11 mouse cellular contexts compared by ENCODE assay signal in genomic region chr3:51916902-51917301, GRCm38 (mm10).
DNase-seq lines count a peak whose midpoint lies in the region; ATAC-seq lines count a peak whose summit lies in the region.
"Had no signal": no experiment of that assay in that cellular context is flagged by ENCODE, and none has a peak within 500 bp of the region (broad histone marks: within the 10 kb centered on the region; RNA-seq: fewer than 3 reads in every experiment).

No protein-coding gene starts in this region.

- ATAC-seq in hindbrain, embryonic 15.5 days (ENCODE audit: low FRiP score, low read depth) = 0 out of 2 replicates have a peak, but pooled peaks have one; percentile 28
- no peak for ATAC-seq in hindbrain, embryonic 14.5 days (ENCODE audit: low FRiP score)
- 0 out of 2 replicates have a peak, but pooled peaks have one; percentile 16 for ATAC-seq in midbrain, embryonic 12.5 days (ENCODE audit: low FRiP score, low read depth)
- 0 out of 2 replicates have a peak, but pooled peaks have one; percentile 44 for ATAC-seq in limb, embryonic 12.5 days (ENCODE audit: insufficient number of reproducible peaks, insufficient read depth, low FRiP score, low TSS enrichment, low read depth)
- ATAC-seq in stomach, embryonic 14.5 days (ENCODE audit: insufficient number of reproducible peaks, insufficient read depth, low FRiP score, low read depth) = peak; percentile 38; the same call in 1 of the 2 replicates
- ATAC-seq: forebrain, embryonic 13.5 days had no signal

- intact Hi-C loops in gastrocnemius, postnatal 14 days (cut with DNase I; ENCODE audit: low total_unique reads) = no loop called here

- H3K36me3 ChIP-seq in hindbrain, embryonic 15.5 days = no peaks in the 10 kb centered on the region
- no peaks in the 10 kb centered on the region for H3K36me3 ChIP-seq in hindbrain, embryonic 14.5 days (replicated peaks; ENCODE audit: control insufficient read depth, insufficient read depth)
- no peaks in the 10 kb centered on the region for H3K36me3 ChIP-seq in midbrain, embryonic 12.5 days
- H3K36me3 ChIP-seq in midbrain, embryonic 10.5 days = peaks cover 18% of the 10 kb centered on the region
- no peaks in the 10 kb centered on the region for H3K36me3 ChIP-seq in limb, embryonic 12.5 days
- H3K36me3 ChIP-seq in stomach, embryonic 14.5 days (ENCODE audit: control insufficient read depth, insufficient read depth, low read length) = no peaks in the 10 kb centered on the region

- H3K4me3 ChIP-seq in hindbrain, embryonic 15.5 days = no peak overlapping the region
- H3K4me3 ChIP-seq in hindbrain, embryonic 14.5 days (replicated peaks; ENCODE audit: low read length) = no peak overlapping the region
- no peak overlapping the region for H3K4me3 ChIP-seq in midbrain, embryonic 12.5 days
- H3K4me3 ChIP-seq in midbrain, embryonic 10.5 days = no peak overlapping the region
- no peak overlapping the region for H3K4me3 ChIP-seq in limb, embryonic 12.5 days (replicated peaks)
- H3K4me3 ChIP-seq in stomach, embryonic 14.5 days (ENCODE audit: low read depth, low read length) = no peak overlapping the region
- H3K4me3 ChIP-seq: forebrain, embryonic 13.5 days had no signal

- WGBS in hindbrain, embryonic 15.5 days = 78% methylated on average over 4 of the region's 4 CpGs
- WGBS in hindbrain, embryonic 14.5 days = 79% methylated on average over 4 of the region's 4 CpGs
- WGBS in midbrain, embryonic 12.5 days = 89% methylated on average over 4 of the region's 4 CpGs
- 94% methylated on average over 4 of the region's 4 CpGs for WGBS in midbrain, embryonic 10.5 days
- 77% methylated on average over 4 of the region's 4 CpGs for WGBS in limb, embryonic 12.5 days
- 68% methylated on average over 4 of the region's 4 CpGs for WGBS in stomach, embryonic 14.5 days

- H3K27me3 ChIP-seq in hindbrain, embryonic 15.5 days = no peaks in the 10 kb centered on the region
- no peaks in the 10 kb centered on the region for H3K27me3 ChIP-seq in hindbrain, embryonic 14.5 days (ENCODE audit: control insufficient read depth, insufficient read depth, low read length)
- H3K27me3 ChIP-seq in midbrain, embryonic 12.5 days = no peaks in the 10 kb centered on the region
- H3K27me3 ChIP-seq in midbrain, embryonic 10.5 days (ENCODE audit: low read depth, poor library complexity, severe bottlenecking) = no peaks in the 10 kb centered on the region
- H3K27me3 ChIP-seq in limb, embryonic 12.5 days = no peaks in the 10 kb centered on the region
- H3K27me3 ChIP-seq in stomach, embryonic 14.5 days (ENCODE audit: control insufficient read depth, insufficient read depth, low read length) = no peaks in the 10 kb centered on the region
- H3K27me3 ChIP-seq: CH12.LX; forebrain, embryonic 13.5 days had no signal

- H3K27ac ChIP-seq in hindbrain, embryonic 15.5 days (replicated peaks) = no peak overlapping the region
- no peak overlapping the region for H3K27ac ChIP-seq in hindbrain, embryonic 14.5 days
- H3K27ac ChIP-seq in midbrain, embryonic 12.5 days (replicated peaks) = no peak overlapping the region
- no peak overlapping the region; the same call in 1 of the 2 replicates for H3K27ac ChIP-seq in midbrain, embryonic 10.5 days (replicated peaks)
- no peak overlapping the region for H3K27ac ChIP-seq in limb, embryonic 12.5 days
- peak overlapping the region; percentile 90 for H3K27ac ChIP-seq in stomach, embryonic 14.5 days (ENCODE audit: low read length)
- H3K27ac ChIP-seq: forebrain, embryonic 13.5 days had no signal

- H3K4me1 ChIP-seq in hindbrain, embryonic 15.5 days (replicated peaks) = peaks cover 27% of the 10 kb centered on the region
- peaks cover 4% of the 10 kb centered on the region; the same call in 1 of the 2 replicates for H3K4me1 ChIP-seq in hindbrain, embryonic 14.5 days (replicated peaks; ENCODE audit: control insufficient read depth, insufficient read depth, low read length)
- peaks cover 21% of the 10 kb centered on the region for H3K4me1 ChIP-seq in midbrain, embryonic 12.5 days
- peaks cover 35% of the 10 kb centered on the region for H3K4me1 ChIP-seq in midbrain, embryonic 10.5 days
- peaks cover 35% of the 10 kb centered on the region for H3K4me1 ChIP-seq in limb, embryonic 12.5 days (replicated peaks)
- H3K4me1 ChIP-seq in stomach, embryonic 14.5 days (ENCODE audit: control insufficient read depth, insufficient read depth, low read length) = peaks cover 39% of the 10 kb centered on the region

- no peak for DNase-seq in hindbrain, embryonic 14.5 days (ENCODE audit: low spot score)
- DNase-seq in midbrain, embryonic 10.5 days (ENCODE audit: low spot score) = no peak
- DNase-seq in gastrocnemius, postnatal 14 days = no peak
- DNase-seq: cerebellum, adult 11-12 months; gastrocnemius, postnatal 10 days had no signal

- H3K9me3 ChIP-seq in hindbrain, embryonic 15.5 days = no peaks in the 10 kb centered on the region
- H3K9me3 ChIP-seq in hindbrain, embryonic 14.5 days (ENCODE audit: control insufficient read depth, low read length) = no peaks in the 10 kb centered on the region
- peaks cover 5% of the 10 kb centered on the region; the same call in 1 of the 2 replicates for H3K9me3 ChIP-seq in midbrain, embryonic 12.5 days
- peaks cover 14% of the 10 kb centered on the region for H3K9me3 ChIP-seq in midbrain, embryonic 10.5 days (replicated peaks)
- H3K9me3 ChIP-seq in limb, embryonic 12.5 days = peaks cover 14% of the 10 kb centered on the region
- no peaks in the 10 kb centered on the region for H3K9me3 ChIP-seq in stomach, embryonic 14.5 days (ENCODE audit: control insufficient read depth, low read depth, low read length)
- H3K9me3 ChIP-seq: forebrain, embryonic 13.5 days had no signal

- no peak overlapping the region for H3K9ac ChIP-seq in hindbrain, embryonic 15.5 days
- no peak overlapping the region for H3K9ac ChIP-seq in hindbrain, embryonic 14.5 days
- no peak overlapping the region for H3K9ac ChIP-seq in midbrain, embryonic 12.5 days (replicated peaks)
- no peak overlapping the region for H3K9ac ChIP-seq in limb, embryonic 12.5 days (replicated peaks)
- H3K9ac ChIP-seq in stomach, embryonic 14.5 days (replicated peaks; ENCODE audit: low read depth, low read length) = no peak overlapping the region
- H3K9ac ChIP-seq: forebrain, embryonic 13.5 days had no signal

- no peak overlapping the region for H3K4me2 ChIP-seq in hindbrain, embryonic 15.5 days
- H3K4me2 ChIP-seq in hindbrain, embryonic 14.5 days (replicated peaks) = no peak overlapping the region
- no peak overlapping the region for H3K4me2 ChIP-seq in midbrain, embryonic 12.5 days (replicated peaks)
- no peak overlapping the region for H3K4me2 ChIP-seq in limb, embryonic 12.5 days
- peak overlapping the region; percentile 24; the same call in 1 of the 2 replicates for H3K4me2 ChIP-seq in stomach, embryonic 14.5 days (replicated peaks; ENCODE audit: low read depth, low read length)
- H3K4me2 ChIP-seq: forebrain, embryonic 13.5 days had no signal
